Mouse (Mus musculus): ENCODE results near the gene Slc27a4.

DNA sequence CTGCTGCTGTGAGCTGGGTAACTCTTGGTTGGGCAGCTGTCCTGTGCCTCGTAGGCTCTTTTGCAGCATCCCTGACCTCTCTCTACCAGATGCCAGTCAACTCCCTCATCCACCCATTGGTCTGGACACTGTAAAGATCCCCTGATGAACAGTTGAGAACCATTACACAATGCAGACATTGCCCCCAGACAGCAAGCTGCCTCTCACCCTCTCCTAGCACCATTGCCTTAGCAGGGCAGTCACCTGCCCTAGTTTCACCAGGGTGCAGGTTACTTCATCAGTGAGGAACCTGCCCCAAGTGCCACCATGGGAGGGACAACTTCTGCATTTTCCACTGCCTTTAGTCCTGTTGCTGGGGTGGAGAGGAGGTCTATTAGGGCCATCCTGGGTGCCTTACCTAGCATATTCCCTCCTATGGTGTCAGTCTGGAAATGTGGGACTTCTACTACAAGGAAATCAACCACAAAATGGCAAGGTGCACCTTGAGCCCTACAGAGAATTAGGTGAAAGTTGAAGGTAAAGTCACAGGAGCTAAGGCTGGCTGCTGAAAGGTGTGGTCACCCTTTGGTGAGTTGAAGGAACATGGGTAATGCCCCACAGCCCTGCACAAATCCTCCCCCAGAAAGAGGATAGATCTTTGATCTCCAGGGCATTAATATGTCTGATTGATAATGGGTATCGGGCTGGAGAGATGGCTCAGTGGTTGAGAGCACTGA lies 9.5 kb upstream of the Slc27a4 start:
- no peak for TF ChIP-seq CTCF (IDR thresholded peaks at IDR 0.05)
- no peak for TF ChIP-seq EP300 (IDR thresholded peaks at IDR 0.05)
